Mouse (Mus musculus) common myeloid progenitor, adult 5-6 weeks (primary cell): ENCODE data around the gene Aars2. TPM values are rescaled to one million over a fixed set of nuclear protein-coding genes. Genes with fewer than 3 reads are reported as not detected.

ENCODE experiments used
- ATAC-seq: replicated peaks from 2 replicates; pipeline ENCODE4 v1.8.0; 2016; ENCODE audit warnings: low read depth, mild to moderate bottlenecking, moderate TSS enrichment, inconsistent platforms; ENCODE audit not compliant: poor library complexity, severe bottlenecking
- total RNA-seq: library from RNA; stranded (forward); fragments of 200-1000, 187-1606 nt; gene quantifications from 2 replicates; pipeline ENCODE4 v1.2.3, GENCODE M21; 2017

Aars2 gene
- total RNA-seq, 1 experiment from 2014 or later: 11.4 TPM

GRCm38 (mm10) chr17:45538394-45538793, 31.8 kb downstream of the Aars2 start:
- ATAC-seq: no peak

- ATAC-seq: no peak
Observed at GRCm38 (mm10) chr17:45539664-45540063, 33.0 kb downstream of the Aars2 start.

GRCm38 (mm10) chr17:45542129-45542528, 35.5 kb downstream of the Aars2 start:
- no peak for ATAC-seq

GRCm38 (mm10) chr17:45542705-45543104, 36.1 kb downstream of the Aars2 start:
- no peak for ATAC-seq

- ATAC-seq: no peak
Observed at GRCm38 (mm10) chr17:45543115-45543514, 36.5 kb downstream of the Aars2 start.

GRCm38 (mm10) chr17:45544001-45544872, 37.6 kb downstream of the Aars2 start:
- ATAC-seq: no peak

GRCm38 (mm10) chr17:45544873-45545277, 38.2 kb downstream of the Aars2 start:
- ATAC-seq: no peak

GRCm38 (mm10) chr17:45545278-45545961, 38.8 kb downstream of the Aars2 start:
- peak; percentile 33 for ATAC-seq

- no peak for ATAC-seq
Observed at GRCm38 (mm10) chr17:45546941-45547340, 40.3 kb downstream of the Aars2 start.

- ATAC-seq: no peak
Observed at GRCm38 (mm10) chr17:45547461-45548190, 41.0 kb downstream of the Aars2 start.

GRCm38 (mm10) chr17:45548541-45549512, 42.2 kb downstream of the Aars2 start:
- no peak for ATAC-seq

- ATAC-seq: peak; percentile 27; the same call in 1 of the 2 replicates
Observed at GRCm38 (mm10) chr17:45549617-45550181, 43.1 kb downstream of the Aars2 start, which contains the start of gene Tmem151b. Tmem151b (minus strand) TSS chr17:45549677.

- ATAC-seq: no peak
Observed at GRCm38 (mm10) chr17:45550253-45550652, 43.6 kb downstream of the Aars2 start.

- ATAC-seq: no peak
Observed at GRCm38 (mm10) chr17:45551249-45551796, 44.7 kb downstream of the Aars2 start.

- peak; percentile 42 for ATAC-seq
Observed at GRCm38 (mm10) chr17:45551816-45552451, 45.3 kb downstream of the Aars2 start.

GRCm38 (mm10) chr17:45553065-45553464, 46.4 kb downstream of the Aars2 start:
- no peak for ATAC-seq

GRCm38 (mm10) chr17:45554420-45554819, 47.8 kb downstream of the Aars2 start:
- ATAC-seq: peak; percentile 38

- peak; percentile 58 for ATAC-seq
Observed at GRCm38 (mm10) chr17:45555452-45556106, 48.9 kb downstream of the Aars2 start, which contains the start of gene Nfkbie. Nfkbie (plus strand) TSS chr17:45555703.
